Comparison of ENCODE assay signal across 26 mouse cellular contexts in the genomic region with DNA sequence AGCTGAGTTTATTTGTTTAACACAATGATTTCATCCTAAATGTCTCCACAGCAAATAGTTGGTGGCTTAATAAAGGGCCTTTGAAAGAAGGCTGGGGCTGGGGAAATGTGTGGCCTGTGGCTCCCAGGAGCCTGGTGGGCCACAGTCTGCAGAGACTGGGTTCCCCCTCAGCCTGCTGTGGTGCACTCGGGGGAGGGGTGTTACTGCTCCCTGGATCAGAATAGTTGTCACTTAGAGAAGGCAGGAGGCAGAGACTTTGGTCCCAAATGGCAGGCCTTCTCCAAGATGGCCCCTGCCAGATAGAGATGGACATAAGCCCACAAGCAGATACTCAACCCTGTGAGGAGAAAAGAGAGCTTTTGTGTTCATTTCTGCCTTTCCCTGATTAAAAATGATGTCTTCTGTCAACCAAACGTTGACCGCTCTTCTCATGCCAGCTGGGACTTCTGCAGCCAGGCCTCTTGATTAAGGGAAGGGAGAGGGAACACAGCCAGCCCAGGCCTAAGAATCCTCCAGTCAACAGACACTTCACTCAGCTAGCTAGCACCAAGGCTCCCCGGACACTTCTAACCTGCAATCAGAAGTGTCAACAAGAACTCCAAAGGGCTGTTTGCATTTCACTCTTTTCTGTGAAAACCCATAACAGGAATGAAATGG. TPM values are rescaled to one million over a fixed set of nuclear protein-coding genes. Genes with fewer than 3 reads are reported as not detected.
A peak's percentile ranks its signal among the peaks of the same experiment; 100 is the strongest.
DNase-seq lines count a peak whose midpoint lies in the region; ATAC-seq and TF ChIP-seq lines count a peak whose summit lies in the region.
"Had no signal": no experiment of that assay in that cellular context is flagged by ENCODE, and none has a peak within 500 bp of the region (broad histone marks: within the 10 kb centered on the region; RNA-seq: fewer than 3 reads in every experiment).

No protein-coding gene starts in this region.

- H3K27ac ChIP-seq in heart, embryonic 13.5 days (replicated peaks) = 0 out of 2 replicates have a peak overlapping the region, but pooled peaks have one; percentile 33
- no peak overlapping the region for H3K27ac ChIP-seq in lung, postnatal 0 days (ENCODE audit: low read length)
- peak overlapping the region; percentile 70 for H3K27ac ChIP-seq in embryonic fibroblast, embryonic 13.5 days (ENCODE audit: insufficient read depth, low read length)
- H3K27ac ChIP-seq: heart, embryonic 15.5 days; liver, embryonic 13.5 days; stomach, embryonic 15.5 days had no signal

- DNase-seq in heart, postnatal 36 days = no peak
- peak; percentile 46 for DNase-seq in lung, postnatal 0 days (ENCODE audit: low spot score)
- DNase-seq in lung, postnatal 14 days = no peak
- peak; percentile 67 for DNase-seq in adipocyte (ENCODE audit: low spot score)
- DNase-seq in B cell, adult 2 months = no peak
- DNase-seq in adrenal gland, adult 18-20 months (ENCODE audit: low spot score in 2 of 2) = no peak
- DNase-seq: adrenal gland, postnatal 10 days; cerebellum, adult 18-20 months; gastrocnemius, postnatal 14 days; kidney, adult 9 months; layer of hippocampus, adult 9-11 months; liver, embryonic 13.5 days; lung, postnatal 4 days; right cerebral cortex, adult 18-20 months; spleen, adult 18-20 months; thymus, postnatal 25 days had no signal

- peaks cover 22% of the 10 kb centered on the region for H3K4me1 ChIP-seq in heart, embryonic 13.5 days
- no peaks in the 10 kb centered on the region for H3K4me1 ChIP-seq in lung, postnatal 0 days (ENCODE audit: insufficient read depth, low read depth, low read length)
- H3K4me1 ChIP-seq in embryonic fibroblast, embryonic 13.5 days (ENCODE audit: control insufficient read depth, insufficient read depth, low read length) = peaks cover 5% of the 10 kb centered on the region; the same call in 1 of the 2 replicates
- H3K4me1 ChIP-seq: heart, embryonic 15.5 days; liver, embryonic 13.5 days had no signal

- H3K36me3 ChIP-seq in heart, embryonic 13.5 days = no peaks in the 10 kb centered on the region
- H3K36me3 ChIP-seq in lung, postnatal 0 days (ENCODE audit: insufficient read depth, low read length) = no peaks in the 10 kb centered on the region
- H3K36me3 ChIP-seq: G1E; heart, embryonic 15.5 days; liver, embryonic 13.5 days; stomach, embryonic 15.5 days had no signal

- H3K27me3 ChIP-seq in heart, embryonic 13.5 days (replicated peaks) = peaks cover 25% of the 10 kb centered on the region
- H3K27me3 ChIP-seq in lung, postnatal 0 days (replicated peaks; ENCODE audit: insufficient read depth, low read length) = no peaks in the 10 kb centered on the region
- H3K27me3 ChIP-seq: liver, embryonic 13.5 days had no signal

- no peak for TF ChIP-seq POLR2A in embryonic fibroblast, embryonic 13.5 days (IDR thresholded peaks at IDR 0.05; ENCODE audit: low read depth, low read length)

- 46% methylated on average over 4 of the region's 4 CpGs for WGBS in heart, embryonic 13.5 days
- 42% methylated on average over 4 of the region's 4 CpGs for WGBS in lung, postnatal 0 days

- no peak for TF ChIP-seq CTCF in lung, postnatal 0 days (IDR thresholded peaks at IDR 0.05)
- no peak for TF ChIP-seq CTCF in embryonic fibroblast, embryonic 13.5 days (IDR thresholded peaks at IDR 0.05; ENCODE audit: borderline replicate concordance, insufficient read depth, low read length)

- H3K4me3 ChIP-seq in heart, embryonic 13.5 days = no peak overlapping the region
- H3K4me3 ChIP-seq in lung, postnatal 0 days (ENCODE audit: low read depth, low read length) = no peak overlapping the region
- H3K4me3 ChIP-seq in embryonic fibroblast, embryonic 13.5 days (ENCODE audit: insufficient read depth, low read length) = no peak overlapping the region
- H3K4me3 ChIP-seq: erythroblast, embryonic 14.5 days; heart, embryonic 15.5 days; liver, embryonic 13.5 days; stomach, embryonic 15.5 days had no signal

- no peaks in the 10 kb centered on the region for H3K9me3 ChIP-seq in heart, embryonic 13.5 days
- no peaks in the 10 kb centered on the region for H3K9me3 ChIP-seq in lung, postnatal 0 days (ENCODE audit: low read length)
- H3K9me3 ChIP-seq: G1E; heart, embryonic 15.5 days; liver, embryonic 13.5 days; stomach, embryonic 15.5 days had no signal

- no peak overlapping the region for H3K9ac ChIP-seq in heart, embryonic 13.5 days
- no peak overlapping the region for H3K9ac ChIP-seq in lung, postnatal 0 days (replicated peaks; ENCODE audit: low read depth)
- H3K9ac ChIP-seq: heart, embryonic 15.5 days; liver, embryonic 13.5 days; stomach, embryonic 15.5 days had no signal

- TF ChIP-seq EP300 in lung, postnatal 0 days (IDR thresholded peaks at IDR 0.05) = no peak

- intact Hi-C loops in heart, postnatal 36 days (cut with DNase I) = no loop called here

- no peak for ATAC-seq in heart, embryonic 13.5 days (ENCODE audit: extremely low read depth, insufficient number of reproducible peaks, low FRiP score, low TSS enrichment)
- ATAC-seq in lung, postnatal 0 days = no peak; the same call in 1 of the 2 replicates
- ATAC-seq: inflammation-experienced regulatory T-cells, adult 6 months had no signal

- H3K4me2 ChIP-seq in heart, embryonic 13.5 days = no peak overlapping the region
- H3K4me2 ChIP-seq in lung, postnatal 0 days (replicated peaks; ENCODE audit: low read depth, low read length) = no peak overlapping the region
- H3K4me2 ChIP-seq: heart, embryonic 15.5 days; liver, embryonic 13.5 days; stomach, embryonic 15.5 days had no signal

RNA-seq across cellular contexts. Expression of a gene that starts 14.8 kb away (rescaled TPM):
- 0.36 and 0.97 TPM in 2 replicates for polyA plus RNA-seq in heart, embryonic 13.5 days (2015; fragmentation: Nextera tagmentation; extraction: Ambion mirVana)
- total RNA-seq in heart, postnatal 36 days (2021) = not detected
- 1.3 and 2.0 TPM in 2 replicates for polyA plus RNA-seq in lung, postnatal 0 days (2015; fragmentation: Nextera tagmentation; extraction: Ambion mirVana)
- not detected in 2 replicates for polyA plus RNA-seq in embryonic fibroblast, embryonic 13.5 days (2011; ENCODE audit: insufficient read length, low read depth, missing spikeins)
- not detected for total RNA-seq in adrenal gland, adult 18-20 months (2021)
- total RNA-seq: gastrocnemius, postnatal 14 days; left cerebral cortex, postnatal 25 days; monocyte, adult 5-6 weeks; neutrophil, adult 5-6 weeks had no signal

Comparison
In these comparisons a context has a peak if more than half of its experiments do, and no peak if none do; other contexts are left out.
1. DNase-seq: peak in lung, postnatal 0 days (single experiment) and adipocyte (single experiment); none in heart, postnatal 36 days (0 of 2), lung, postnatal 14 days (single experiment), B cell, adult 2 months (0 of 2) and adrenal gland, adult 18-20 months (0 of 2).